Mouse (Mus musculus) cerebellum, postnatal 36 days (tissue): ENCODE measurements around the gene Hyls1.
"Not testable (repeated sequence)": the region's sequence is repeated elsewhere in the genome, so short reads cannot be mapped to it uniquely, and the experiment has no call there.

Experiments used
- DNase-seq, 2 experiments: peaks; one replicate each; pipeline ENCODE4 v3.0.0; 2021 to 2022; ENCODE audit warnings: mixed read lengths in 2 of 2

Gene Hyls1

DNA sequence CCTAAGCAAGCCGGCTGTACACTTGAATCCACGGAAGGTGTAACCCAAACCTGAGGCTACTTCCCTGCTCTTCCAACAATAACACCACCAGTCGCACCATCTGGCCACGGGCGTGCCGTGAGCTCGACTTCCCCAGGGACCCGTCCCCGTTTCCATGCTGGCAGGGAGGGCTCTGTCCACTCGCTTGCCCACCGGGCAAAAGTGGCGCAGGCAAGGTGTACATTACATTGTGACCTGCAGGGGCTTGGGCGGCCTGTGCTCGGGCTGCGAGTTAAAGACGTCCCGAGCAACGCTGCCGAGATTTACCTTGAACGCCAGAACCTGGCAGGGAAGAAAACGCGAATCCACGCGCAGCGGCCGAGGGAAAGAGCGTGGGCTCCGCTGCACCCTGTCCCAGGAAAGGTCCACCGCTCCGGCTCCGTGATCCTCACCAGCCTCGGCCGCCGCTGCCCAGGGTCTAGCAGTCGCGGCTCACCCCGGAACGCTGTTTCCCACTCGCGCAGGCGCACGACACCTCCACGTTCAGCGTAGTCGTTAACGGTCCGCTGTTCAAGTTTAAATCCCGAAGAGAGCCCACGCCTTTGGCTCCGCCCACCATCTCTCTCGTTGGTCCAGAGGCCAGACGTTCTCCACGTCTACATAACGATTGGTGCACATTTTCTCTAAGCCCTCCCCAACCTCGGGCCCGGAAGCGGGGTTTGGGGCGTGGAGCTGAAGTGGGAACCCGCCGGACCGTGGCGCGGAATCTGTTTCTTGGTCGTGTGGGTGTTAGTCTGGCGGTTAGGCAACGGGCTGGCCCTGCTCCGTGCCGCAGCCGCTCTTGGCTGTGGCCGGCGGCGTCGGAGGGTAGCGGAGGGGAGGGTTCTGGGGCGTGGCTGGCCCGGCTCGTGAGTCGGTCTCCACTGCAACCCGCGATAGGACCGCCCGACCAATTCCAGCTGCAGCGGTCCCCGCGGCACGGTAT, at the start of gene Hyls1, which contains the start of gene Pate2:
Gene Hyls1, minus strand, starts transcription at position 828 of the 964 bp plus-strand sequence.
Gene Pate2, plus strand, starts transcription at position 714 of the 964 bp plus-strand sequence.
- peak; percentile 92 to 93 for DNase-seq

- DNase-seq, result not testable (repeated sequence)
These were observed 46.6 kb upstream of the Hyls1 start for GRCm38 (mm10) chr9:35616784-35617183.

DNA sequence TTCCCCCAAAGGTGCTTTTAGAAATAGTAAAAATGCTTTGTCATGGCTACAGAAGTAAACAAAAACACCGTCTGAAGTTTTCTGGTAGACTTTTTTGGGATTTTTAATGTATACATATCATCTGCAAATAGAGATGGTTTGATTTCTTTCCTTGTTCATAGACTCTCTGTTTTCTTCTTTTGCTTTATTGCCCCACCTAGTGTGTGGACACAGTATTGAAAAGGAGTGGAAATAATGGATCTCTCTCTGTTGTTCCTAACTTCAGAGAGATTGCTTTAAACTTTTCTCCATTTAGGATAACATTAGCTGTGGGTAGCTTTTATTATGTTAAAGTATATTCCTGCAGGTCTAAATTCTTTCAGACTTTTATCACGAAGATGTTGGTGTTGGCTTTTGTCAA, 43.8 kb upstream of the Hyls1 start:
- no peak for DNase-seq

GRCm38 (mm10) chr9:35611841-35612240, 41.6 kb upstream of the Hyls1 start, which contains the start of gene Pate4:
Pate4 (minus strand) TSS chr9:35611941.
- no peak for DNase-seq

DNA sequence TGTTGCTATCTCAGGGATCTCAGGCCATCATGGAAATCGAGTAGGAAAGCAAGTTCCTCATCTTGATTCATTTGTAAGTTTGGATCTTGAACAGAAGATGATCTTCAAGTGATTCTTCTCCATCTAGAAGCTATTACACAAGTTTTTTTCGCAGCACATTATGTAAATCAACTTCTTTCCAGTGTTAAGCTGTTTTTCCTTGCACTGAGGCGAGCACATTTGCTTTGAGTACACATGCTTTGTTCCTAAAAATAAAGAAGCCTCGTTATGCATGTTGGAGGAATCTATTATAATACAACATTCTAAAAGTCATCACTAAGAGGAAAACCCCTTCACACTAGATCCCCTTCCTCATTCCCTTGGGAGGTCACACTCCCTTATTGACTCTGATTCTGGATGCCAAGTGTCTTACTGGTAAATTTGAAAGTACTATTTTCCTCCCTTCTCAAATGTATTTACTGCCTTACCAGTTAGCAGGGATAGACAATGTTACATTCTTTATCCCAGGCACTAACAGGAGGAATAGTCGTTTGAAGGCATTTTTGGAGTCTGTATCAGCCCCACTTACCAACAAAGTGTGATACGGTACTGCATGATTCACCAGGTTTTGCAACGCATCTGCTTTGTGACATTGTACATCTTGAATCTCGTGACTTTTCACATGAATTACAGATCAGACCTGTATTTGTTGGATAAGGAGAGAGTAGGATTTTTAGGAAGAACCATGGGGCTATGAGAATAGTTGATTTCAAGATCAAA, 37.6 kb upstream of the Hyls1 start:
- no peak for DNase-seq

DNA sequence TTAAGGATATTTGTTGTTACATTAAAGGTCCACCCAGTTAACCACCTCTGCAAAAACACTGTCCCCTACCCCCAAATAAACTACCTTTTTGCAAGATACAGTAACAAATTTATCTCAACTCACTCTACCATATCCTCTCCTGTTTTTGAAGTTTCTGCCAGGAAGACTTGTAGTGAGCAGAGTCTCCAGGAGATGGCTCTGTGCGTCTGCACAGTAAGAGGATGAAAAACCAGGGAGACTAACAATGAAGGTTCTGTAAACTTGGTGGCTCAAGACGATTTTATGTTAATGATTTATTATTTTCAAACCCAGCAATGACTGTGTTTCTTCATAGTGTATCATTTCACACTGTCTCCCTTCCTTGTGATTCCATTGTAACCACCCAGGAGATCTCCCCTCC, 22.7 kb upstream of the Hyls1 start:
- DNase-seq, result no peak

DNA sequence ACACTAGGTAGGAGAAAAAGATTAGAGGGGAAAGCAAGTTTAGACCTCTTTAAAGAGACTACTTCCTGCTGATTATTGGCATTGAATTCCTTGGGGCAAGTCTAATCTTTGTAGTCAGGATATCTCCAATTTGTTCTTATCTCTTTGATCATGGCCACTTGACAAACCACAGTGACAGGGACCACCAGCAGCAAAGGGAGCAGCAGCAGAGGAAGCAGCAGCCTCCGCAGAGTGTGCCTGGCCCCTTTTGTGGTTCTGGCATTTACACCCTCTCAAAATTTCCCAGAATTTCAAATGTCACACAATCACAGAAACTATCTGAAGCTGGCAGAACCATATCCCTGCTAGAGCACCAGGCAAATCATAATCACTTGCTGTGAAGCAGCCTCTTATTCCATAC, 17.5 kb upstream of the Hyls1 start:
- no peak for DNase-seq

- no peak for DNase-seq
These were observed 4.2 kb upstream of the Hyls1 start for GRCm38 (mm10) chr9:35574416-35574815.

DNA sequence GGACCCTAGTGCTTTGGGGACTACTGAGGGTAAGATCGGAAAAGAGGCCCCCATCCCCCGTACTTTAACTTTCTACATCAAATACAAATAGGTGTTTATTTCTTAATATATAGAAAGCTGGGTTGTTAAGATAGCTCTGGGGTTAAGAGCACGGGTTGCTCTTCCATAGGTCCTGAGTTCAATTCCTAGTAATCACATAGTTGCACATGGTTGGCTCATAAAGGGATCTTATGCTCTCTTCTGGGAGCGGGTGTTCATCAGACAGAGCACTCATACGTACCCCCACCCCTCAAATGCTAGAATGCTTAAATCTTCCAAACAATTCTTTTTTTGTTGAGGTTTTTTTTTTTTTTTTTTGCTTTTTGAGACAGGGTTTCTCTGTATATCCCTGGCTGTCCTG, 465 bp upstream of the Hyls1 start:
- DNase-seq, result no peak

DNA sequence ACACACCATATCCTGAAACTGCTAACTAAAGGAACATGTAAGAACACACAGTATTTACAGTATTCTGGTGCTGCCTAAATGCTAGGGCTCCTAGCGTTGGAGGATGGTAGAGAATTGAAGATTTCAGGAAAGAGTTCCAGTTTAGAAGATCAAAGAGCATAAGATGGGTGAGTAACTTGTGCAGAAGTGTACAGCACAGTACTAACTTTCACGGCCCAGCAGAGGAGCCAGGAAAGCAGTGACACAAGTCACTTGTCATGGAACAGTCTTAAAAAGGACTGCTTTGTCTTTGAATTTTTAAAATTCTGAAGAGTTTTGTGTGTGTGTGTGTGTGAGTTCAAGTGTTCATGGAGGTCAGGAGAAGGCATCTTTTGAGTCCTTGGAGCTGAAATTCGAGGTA, 2.2 kb downstream of the Hyls1 start:
- no peak for DNase-seq

- DNase-seq, result no peak
These were observed 5.5 kb downstream of the Hyls1 start for GRCm38 (mm10) chr9:35564536-35565240.

DNA sequence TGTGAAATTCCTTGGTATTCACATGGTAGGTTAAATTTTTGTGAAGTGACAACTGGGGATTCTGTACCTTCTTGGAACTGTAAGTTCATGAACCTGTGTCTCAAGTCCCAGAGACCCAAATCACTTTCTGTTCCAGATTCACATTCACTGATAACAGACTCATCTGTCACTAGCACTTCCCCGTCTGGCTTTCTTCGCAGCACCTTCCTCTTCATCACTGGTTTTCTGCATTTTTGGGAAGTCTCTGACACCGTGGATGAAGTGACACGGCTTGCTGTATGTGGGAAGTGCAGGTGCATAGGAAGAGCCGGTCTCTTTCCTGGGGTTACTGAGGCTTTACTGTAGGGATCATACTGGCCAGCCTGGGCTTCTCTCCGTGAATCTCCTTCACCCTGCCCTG, 8.6 kb downstream of the Hyls1 start:
- DNase-seq, result no peak

DNA sequence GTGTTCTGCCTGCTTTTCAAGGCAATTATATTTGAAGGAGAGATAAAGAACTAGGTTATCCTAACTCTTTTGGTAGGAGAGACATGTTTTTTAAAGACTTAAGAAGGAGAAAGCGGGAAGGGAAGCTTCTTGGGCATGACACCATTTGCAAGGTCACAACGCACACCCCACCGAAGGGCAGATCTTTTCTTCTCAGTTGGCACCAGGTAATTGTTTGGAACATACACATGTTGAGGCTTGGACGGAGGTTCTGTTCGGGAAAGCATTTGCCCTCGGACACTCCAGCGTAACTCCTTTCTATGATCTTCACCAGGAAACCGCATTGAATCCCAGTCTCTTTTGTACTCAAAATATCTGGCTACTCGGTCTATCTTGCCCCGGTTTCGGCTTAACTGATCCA, 9.1 kb downstream of the Hyls1 start:
- DNase-seq, result no peak

DNA sequence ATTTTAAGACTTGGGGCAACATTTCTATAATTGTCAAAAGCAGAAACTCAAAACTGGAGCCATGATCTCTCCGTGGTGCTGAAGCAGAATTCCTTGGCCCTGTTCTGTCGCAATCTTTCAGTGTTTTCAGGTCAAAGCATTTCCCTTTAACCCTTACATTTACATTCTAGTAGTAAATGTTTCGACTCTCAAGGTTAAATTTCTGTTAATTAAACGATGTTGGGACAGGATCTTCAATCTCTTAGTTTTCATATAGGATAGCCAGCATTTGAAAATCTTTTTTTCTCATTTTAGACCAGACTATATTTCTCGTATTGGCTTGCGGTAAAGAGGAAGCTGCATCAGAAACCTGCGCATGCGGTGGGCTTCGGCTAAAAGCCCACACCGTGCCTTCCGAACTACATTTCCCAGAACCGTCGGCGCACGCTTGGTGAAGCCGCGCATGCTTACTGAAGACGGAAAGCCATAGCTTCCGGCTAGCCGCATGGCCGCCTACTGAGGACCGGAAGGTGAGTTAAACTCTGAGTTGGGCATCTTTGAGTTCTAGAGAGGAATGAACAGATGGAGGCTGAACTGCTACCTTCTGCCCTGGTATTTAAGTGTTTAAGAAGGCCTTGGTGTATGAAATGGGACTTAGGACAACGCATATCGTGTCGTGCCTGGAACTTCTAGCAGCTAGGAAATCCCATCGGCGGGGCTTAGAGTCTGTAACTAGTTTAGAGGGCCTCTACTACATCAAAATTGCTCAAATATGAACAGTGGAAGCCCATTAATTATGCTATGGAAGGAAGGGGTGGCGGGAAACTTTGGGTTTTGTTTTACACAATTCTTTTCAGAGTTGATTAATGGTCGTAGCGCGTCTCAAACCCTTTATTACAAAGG, 10.9 kb downstream of the Hyls1 start:
- DNase-seq, result peak; percentile 79 to 83

GRCm38 (mm10) chr9:35558257-35559008, 11.8 kb downstream of the Hyls1 start, which contains the start of the genes Ddx25 and Pus3:
Ddx25 (minus strand) TSS chr9:35558528.
Pus3 (plus strand) TSS chr9:35558595.
- peak; percentile 84 to 86 for DNase-seq

GRCm38 (mm10) chr9:35556494-35557102, 13.6 kb downstream of the Hyls1 start:
- no peak for DNase-seq

- DNase-seq, result no peak
These were observed 21.7 kb downstream of the Hyls1 start for GRCm38 (mm10) chr9:35548455-35548854.

DNA sequence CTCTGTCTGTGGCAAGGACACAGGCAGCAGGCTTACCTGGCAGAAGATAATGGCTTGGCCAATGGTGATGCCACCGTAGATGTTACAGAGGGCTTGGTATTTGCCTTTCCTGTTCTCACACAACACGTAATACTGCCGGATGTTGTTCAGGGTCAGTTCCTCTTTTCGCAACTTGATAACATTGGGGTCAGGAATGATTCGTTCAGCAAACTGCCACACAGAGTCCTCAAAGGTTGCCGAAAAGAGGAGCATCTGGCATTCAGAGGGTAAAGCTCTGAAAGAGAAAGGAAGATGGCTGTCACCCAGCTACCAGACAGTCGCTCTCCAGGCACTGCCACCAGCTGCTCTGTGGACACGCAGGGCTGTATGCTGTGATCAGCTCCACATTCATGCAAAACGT, 23.5 kb downstream of the Hyls1 start:
- no peak for DNase-seq

DNA sequence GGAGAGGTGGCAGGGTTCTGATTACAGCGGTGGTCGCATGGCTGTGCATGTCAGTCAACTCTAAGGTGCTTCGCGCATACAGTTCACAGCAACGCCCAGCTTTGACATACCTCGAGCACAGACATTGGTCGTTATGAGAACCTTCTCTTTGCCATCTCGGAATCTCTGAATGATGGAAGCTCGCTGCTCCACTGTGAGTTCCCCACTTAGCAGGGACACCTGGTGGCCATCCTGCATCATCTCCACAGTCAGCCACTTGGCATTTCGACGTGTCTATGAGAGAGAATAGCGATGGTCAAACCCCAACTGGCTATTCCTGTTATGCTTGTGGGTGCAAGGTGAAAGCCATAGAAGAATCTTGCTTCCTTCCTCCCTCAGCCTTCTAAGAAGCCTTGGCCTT, 24.5 kb downstream of the Hyls1 start:
- DNase-seq, result no peak

GRCm38 (mm10) chr9:35544666-35545065, 25.5 kb downstream of the Hyls1 start:
- DNase-seq, result no peak
